Mouse (Mus musculus) forebrain, postnatal 0 days (tissue): ENCODE measurements at regions not wholly inside any gene's neighbourhood (a gene's known extent, or its start where the extent isn't known, plus 50 kb on each side); places are given as distances from the start of the nearest gene placed in this dataset.
"Not testable (repeated sequence)": the region's sequence is repeated elsewhere in the genome, so short reads cannot be mapped to it uniquely, and the experiment has no call there.

Experiments
- ATAC-seq: fragments of 200-750 bp; cut with Nextera tagmentation; 2 replicates; pipeline ENCODE4 v1.8.0; 2017; ENCODE audit warnings: mild to moderate bottlenecking, moderate library complexity
- DNase-seq: peaks from one replicate; pipeline ENCODE4 v3.0.0-alpha.2; 2015
- H3K27ac ChIP-seq: fragments of 300-500 bp; sonication (generic); 2 replicates; pipeline ENCODE4 v1.5.1; 2014; ENCODE audit warnings: low read depth, mild to moderate bottlenecking, antibody characterized with exemption, low read length, moderate library complexity, mixed read lengths
- H3K27me3 ChIP-seq: fragments of 300-500 bp; sonication (generic); 2 replicates; pipeline ENCODE4 v1.6.1; 2014; ENCODE audit warnings: mild to moderate bottlenecking, low read length, mixed read lengths; ENCODE audit not compliant: insufficient read depth
- H3K36me3 ChIP-seq: fragments of 300-500 bp; sonication (generic); 2 replicates; pipeline ENCODE4 v1.6.1; 2014; ENCODE audit warnings: mild to moderate bottlenecking, moderate library complexity; ENCODE audit not compliant: insufficient read depth
- H3K4me1 ChIP-seq: fragments of 300-500 bp; sonication (generic); 2 replicates; pipeline ENCODE4 v1.6.1; 2014; ENCODE audit warnings: antibody characterized with exemption; ENCODE audit not compliant: insufficient read depth
- H3K4me2 ChIP-seq: fragments of 300-500 bp; sonication (generic); 2 replicates; pipeline ENCODE4 v1.6.1; 2014; ENCODE audit warnings: low read depth, mild to moderate bottlenecking, moderate library complexity
- H3K4me3 ChIP-seq: fragments of 300-500 bp; sonication (generic); 2 replicates; pipeline ENCODE4 v1.5.1; 2014; ENCODE audit warnings: low read depth, low read length, mixed read lengths
- H3K9ac ChIP-seq: fragments of 300-500 bp; sonication (generic); 2 replicates; pipeline ENCODE4 v1.6.1; 2014; ENCODE audit warnings: mild to moderate bottlenecking
- H3K9me3 ChIP-seq: fragments of 300-500 bp; sonication (generic); 2 replicates; pipeline ENCODE4 v1.6.1; 2016; ENCODE audit warnings: low read length
- CTCF ChIP-seq: sonication (generic); IDR thresholded peaks from 2 replicates; pipeline ENCODE4 v1.5.1; 2016; ENCODE audit warnings: antibody characterized with exemption, control low read depth, low read depth
- WGBS: fragments of 180-500 bp; shearing (Covaris S2); extraction: QIAGEN DNeasy Blood & Tissue Kit; methylation state at CpG from one replicate; pipeline ENCODE4 v1.1.7; 2014; 5-methylcytosine and 5-hydroxymethylcytosine counted together

DNA sequence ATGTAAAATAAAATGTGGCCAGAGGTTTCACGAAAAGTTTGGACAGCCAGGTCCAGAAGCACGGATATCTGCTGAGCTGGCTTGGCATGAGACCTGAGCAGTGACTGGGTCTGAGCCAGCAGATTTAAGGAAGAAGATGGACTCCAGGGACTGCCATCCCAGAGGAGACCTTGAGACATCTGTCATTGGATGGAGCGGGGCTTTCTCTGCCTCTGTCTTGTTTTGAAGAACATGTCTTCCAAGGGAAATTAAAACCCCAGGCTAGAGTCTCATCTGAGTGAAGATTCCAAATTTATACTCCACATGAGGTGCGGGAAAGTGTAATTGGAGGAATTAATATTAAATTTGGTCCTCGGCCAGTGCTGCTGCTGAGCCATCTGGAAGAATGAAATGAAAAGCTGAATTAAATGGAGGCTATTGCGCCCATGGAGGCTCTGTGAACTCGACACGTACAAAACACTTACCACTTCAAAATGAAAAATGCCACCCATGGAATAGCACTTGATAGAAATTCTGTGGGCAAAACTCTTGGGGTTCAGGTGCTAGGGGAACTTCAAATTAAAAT, 129.8 kb upstream of the Adcy2 start:
- Histone ChIP-seq H3K4me2 (no peak overlapping the region), H3K9me3 (no peaks in the 10 kb centered on the region), H3K4me1 (no peaks in the 10 kb centered on the region), H3K9ac (no peak overlapping the region), H3K36me3 (no peaks in the 10 kb centered on the region), H3K27me3 (no peaks in the 10 kb centered on the region), H3K4me3 (no peak overlapping the region), H3K27ac (no peak overlapping the region)
- DNase-seq (peak; percentile 5), ATAC-seq (no peak)
- no peak for TF ChIP-seq CTCF
- 67% methylated on average over 8 of the region's 8 CpGs for WGBS

DNA sequence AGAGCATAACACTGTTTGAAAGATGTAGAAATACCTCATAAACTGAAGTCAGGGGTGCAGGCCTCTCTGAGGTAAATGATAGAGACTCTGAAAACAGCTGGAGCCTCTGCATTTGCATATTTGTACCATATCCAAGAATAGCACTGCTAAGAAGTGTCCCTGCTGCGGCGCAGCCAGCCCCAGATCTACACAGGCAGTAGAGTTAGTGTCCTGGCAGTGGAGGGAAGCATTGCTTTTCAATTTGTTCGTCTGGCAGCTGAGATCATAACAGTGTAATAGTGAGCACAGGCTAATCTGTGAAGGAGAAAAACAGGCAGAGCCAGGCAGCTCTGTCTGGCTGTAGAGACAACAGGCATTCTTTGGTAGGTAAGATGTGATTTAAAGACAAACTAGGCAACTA, 128.2 kb upstream of the Adcy2 start:
- Histone ChIP-seq H3K4me2 (no peak overlapping the region), H3K27me3 (no peaks in the 10 kb centered on the region), H3K9me3 (no peaks in the 10 kb centered on the region), H3K9ac (no peak overlapping the region), H3K27ac (no peak overlapping the region), H3K4me1 (no peaks in the 10 kb centered on the region), H3K4me3 (no peak overlapping the region), H3K36me3 (no peaks in the 10 kb centered on the region)
- DNase-seq (no peak), ATAC-seq (no peak; the same call in 1 of the 2 replicates)
- 45% methylated on average over 3 of the region's 3 CpGs for WGBS
- no peak for TF ChIP-seq CTCF

DNA sequence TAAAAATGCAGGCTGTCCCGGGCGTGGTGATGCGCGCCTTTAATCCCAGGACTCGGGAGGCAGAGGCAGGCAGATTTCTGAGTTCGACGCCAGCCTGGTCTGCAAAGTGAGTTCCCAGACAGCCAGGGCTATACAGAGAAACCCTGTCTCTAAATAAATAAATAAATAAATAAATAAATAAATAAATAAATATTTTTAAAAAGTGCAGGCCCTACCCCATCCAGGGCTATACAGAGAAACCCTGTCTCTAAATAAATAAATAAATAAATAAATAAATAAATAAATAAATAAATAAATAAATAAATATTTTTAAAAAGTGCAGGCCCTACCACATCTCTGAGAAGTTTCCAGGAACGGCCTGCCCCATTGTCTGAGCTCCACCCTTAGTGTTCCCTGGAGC, 119.4 kb upstream of the Adcy2 start:
- H3K27me3 ChIP-seq, H3K9me3 ChIP-seq, DNase-seq, ATAC-seq, H3K4me3 ChIP-seq, H3K4me1 ChIP-seq, H3K9ac ChIP-seq, H3K36me3 ChIP-seq, H3K27ac ChIP-seq, H3K4me2 ChIP-seq: not testable (repeated sequence)
- WGBS, result 97% methylated on average over 8 of the region's 8 CpGs

DNA sequence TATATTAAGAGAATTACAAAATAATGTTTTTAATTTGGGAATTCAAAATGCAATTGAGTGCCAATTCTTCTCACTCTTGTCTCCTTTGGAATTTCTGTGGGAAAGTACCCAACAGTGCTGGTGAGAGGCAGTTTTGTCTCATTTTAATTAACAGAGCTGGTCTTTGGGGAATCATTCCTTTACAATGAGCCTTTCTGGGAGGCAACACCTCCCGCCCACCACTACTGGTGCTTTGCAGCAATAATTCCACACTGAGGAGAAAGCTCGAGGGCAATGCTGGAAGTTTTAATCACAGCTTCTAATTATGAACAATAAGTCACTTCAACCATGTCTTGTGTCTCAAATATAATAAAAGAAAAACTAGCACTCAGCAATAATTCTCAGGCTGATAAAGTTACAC, 109.8 kb upstream of the Adcy2 start:
- no peaks in the 10 kb centered on the region for H3K36me3 ChIP-seq
- H3K9me3 ChIP-seq, result no peaks in the 10 kb centered on the region
- H3K9ac ChIP-seq, result no peak overlapping the region
- H3K4me2 ChIP-seq, result no peak overlapping the region
- H3K27me3 ChIP-seq, result no peaks in the 10 kb centered on the region
- no peaks in the 10 kb centered on the region for H3K4me1 ChIP-seq
- no peak overlapping the region for H3K27ac ChIP-seq
- no peak for TF ChIP-seq CTCF
- no peak overlapping the region for H3K4me3 ChIP-seq
- DNase-seq (no peak), ATAC-seq (no peak)
- 35% methylated on average over 2 of the region's 2 CpGs for WGBS

DNA sequence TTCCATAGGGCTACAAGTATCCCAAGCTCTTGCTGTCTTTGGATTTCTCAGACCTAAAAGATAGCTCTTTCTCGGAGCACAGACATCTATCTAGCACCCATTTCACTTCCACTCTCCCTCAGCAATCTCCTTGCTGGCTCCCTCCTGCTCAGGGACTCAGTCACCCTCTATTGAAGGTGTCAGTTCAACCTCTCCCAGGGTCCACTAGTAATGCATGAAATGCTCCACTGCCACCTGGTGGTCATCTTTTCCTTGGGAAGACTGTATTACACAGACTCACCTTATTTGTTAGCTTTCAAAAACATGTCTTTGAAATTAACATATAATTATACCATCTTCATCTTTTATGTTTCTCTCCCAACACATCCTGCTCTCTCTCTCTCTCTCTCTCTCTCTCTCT, 87.3 kb upstream of the Adcy2 start:
- Histone ChIP-seq H3K4me2 (no peak overlapping the region), H3K27ac (no peak overlapping the region)

DNA sequence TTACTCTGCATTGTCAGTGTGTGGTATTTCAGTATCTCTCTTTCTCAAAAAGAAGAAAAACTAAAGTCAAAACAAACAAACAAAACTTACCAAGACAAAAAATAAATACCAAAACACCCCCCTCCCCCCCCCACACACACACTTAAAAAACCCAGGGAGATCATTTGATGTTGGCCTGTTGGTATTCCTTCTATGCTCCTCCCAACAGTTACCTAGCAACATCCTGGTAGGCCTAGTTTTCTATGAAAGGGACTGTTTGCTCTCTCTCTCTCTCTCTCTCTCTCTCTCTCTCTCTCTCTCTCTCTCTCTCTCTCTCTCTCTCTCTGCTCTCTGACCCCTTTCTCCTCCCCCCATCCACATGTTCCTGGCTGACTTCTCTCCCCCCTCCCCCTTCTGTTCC, 71.0 kb upstream of the Adcy2 start:
- ATAC-seq, result no peak; the same call in 1 of the 2 replicates
- H3K27ac ChIP-seq, result no peak overlapping the region
- no peak overlapping the region for H3K9ac ChIP-seq
- TF ChIP-seq CTCF, result no peak
- H3K4me2 ChIP-seq, result no peak overlapping the region
- H3K4me1 ChIP-seq, result no peaks in the 10 kb centered on the region
- no peaks in the 10 kb centered on the region for H3K9me3 ChIP-seq
- H3K27me3 ChIP-seq, result no peaks in the 10 kb centered on the region
- no peaks in the 10 kb centered on the region for H3K36me3 ChIP-seq
- H3K4me3 ChIP-seq, result no peak overlapping the region
- no peak for DNase-seq

More for the DNA sequence above, 87.3 kb upstream of the Adcy2 start:
- Histone ChIP-seq H3K27me3 (no peaks in the 10 kb centered on the region), H3K9me3 (no peaks in the 10 kb centered on the region), H3K4me3 (no peak overlapping the region), H3K36me3 (no peaks in the 10 kb centered on the region), H3K9ac (no peak overlapping the region), H3K4me1 (no peaks in the 10 kb centered on the region)
- TF ChIP-seq CTCF, result peak; percentile 73
- DNase-seq, result peak; percentile 60
- WGBS, result 36% methylated on average over 1 of the region's 1 CpGs
- ATAC-seq, result peak; percentile 58; the same call in 1 of the 2 replicates

DNA sequence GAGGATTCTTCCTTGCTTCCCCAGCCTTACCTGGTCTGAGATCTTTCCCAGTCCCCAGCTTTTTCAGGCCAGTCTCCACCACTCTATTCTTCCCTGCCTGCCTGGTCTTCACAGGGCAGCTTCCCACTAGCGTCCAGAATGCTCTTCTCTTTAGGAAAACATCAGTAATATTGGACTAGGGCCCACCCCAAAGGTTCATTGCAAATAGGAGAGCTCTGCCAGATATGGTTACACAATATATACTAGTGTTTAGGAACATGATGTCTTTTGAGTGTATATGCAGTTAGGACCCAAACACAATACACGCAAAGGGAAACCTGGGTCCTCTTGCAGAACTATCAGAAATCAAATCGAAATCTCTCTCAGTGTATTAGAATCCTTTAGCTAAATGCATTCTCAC, 70.5 kb upstream of the Adcy2 start:
- ATAC-seq, result no peak
- H3K27me3 ChIP-seq, result no peaks in the 10 kb centered on the region
- H3K4me3 ChIP-seq, result no peak overlapping the region
- DNase-seq, result no peak
- no peak overlapping the region for H3K9ac ChIP-seq
- no peaks in the 10 kb centered on the region for H3K36me3 ChIP-seq
- H3K4me1 ChIP-seq, result no peaks in the 10 kb centered on the region
- 81% methylated on average over 3 of the region's 3 CpGs for WGBS
- H3K27ac ChIP-seq, result no peak overlapping the region
- TF ChIP-seq CTCF, result no peak
- H3K4me2 ChIP-seq, result no peak overlapping the region
- no peaks in the 10 kb centered on the region for H3K9me3 ChIP-seq

DNA sequence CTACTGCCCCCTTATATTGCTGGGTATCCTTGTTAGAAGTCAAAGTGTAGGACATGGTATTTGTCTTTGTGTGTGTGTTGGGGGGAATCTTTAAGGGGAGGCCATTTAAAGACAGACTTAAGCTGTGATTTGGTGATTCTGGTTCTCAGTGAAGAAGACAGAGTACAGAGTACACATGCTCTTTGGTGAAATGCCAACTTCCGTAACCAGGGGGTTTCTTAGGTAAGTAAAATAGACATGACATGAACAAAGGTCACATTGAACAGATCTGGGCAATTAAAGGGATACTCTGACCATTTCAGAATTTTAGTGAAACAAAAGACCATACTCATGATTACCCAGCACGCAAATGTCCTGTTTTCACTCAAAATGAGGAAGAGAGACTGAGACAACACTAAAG, 67.3 kb upstream of the Adcy2 start:
- no peak overlapping the region for H3K4me3 ChIP-seq
- no peak overlapping the region for H3K4me2 ChIP-seq
- no peak for TF ChIP-seq CTCF
- no peak for ATAC-seq
- no peaks in the 10 kb centered on the region; the same call in 1 of the 2 replicates for H3K4me1 ChIP-seq
- 80% methylated on average over 2 of the region's 2 CpGs for WGBS
- H3K9me3 ChIP-seq, result no peaks in the 10 kb centered on the region
- no peaks in the 10 kb centered on the region for H3K36me3 ChIP-seq
- H3K9ac ChIP-seq, result no peak overlapping the region
- H3K27me3 ChIP-seq, result no peaks in the 10 kb centered on the region
- no peak for DNase-seq
- H3K27ac ChIP-seq, result no peak overlapping the region
